Mouse (Mus musculus) megakaryocyte, adult 5-6 weeks (primary cell): ENCODE results near the gene Dbndd2. TPM values are rescaled to one million over a fixed set of nuclear protein-coding genes. Genes with fewer than 3 reads are reported as not detected.

Source experiments
- ATAC-seq: 2 replicates; pipeline ENCODE4 v1.8.0; 2016; ENCODE audit warnings: mild to moderate bottlenecking, inconsistent platforms; ENCODE audit not compliant: poor library complexity, severe bottlenecking
- total RNA-seq, 2 experiments: library from RNA; stranded (forward) in 1 of 2; stranded (reverse) in 1 of 2; fragments of 153-499, 151-499 nt in 1 of 2; fragments of 221-1000, 200-1000 nt in 1 of 2; gene quantifications; 2 replicates each; pipeline versions ENCODE4 v1.2.3 to v1.2.4; 2015 to 2017

Dbndd2 gene
- total RNA-seq, 2 experiments from 2014 or later, result 1.4 to 7.9 TPM

DNA sequence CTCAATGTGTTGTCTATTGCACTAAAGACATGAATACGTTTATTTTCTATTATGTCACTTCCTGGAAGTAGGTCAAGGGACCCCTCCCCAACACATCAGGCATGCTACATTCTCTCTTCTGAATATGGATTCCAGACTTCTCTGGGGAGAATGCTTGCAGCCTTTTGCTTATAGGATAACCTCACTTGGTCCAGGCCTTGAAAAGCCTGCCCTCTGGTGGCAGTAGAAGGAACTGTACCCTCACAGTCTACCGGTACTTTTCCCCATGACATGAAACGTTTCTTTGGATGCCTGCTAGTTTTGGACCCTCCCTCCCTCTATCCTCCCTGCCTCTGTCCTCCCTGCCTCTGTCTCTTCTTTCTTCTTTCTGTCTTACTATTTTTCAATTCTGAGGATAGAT is 45.3 kb downstream of the Dbndd2 start:
- peak; percentile 77 for ATAC-seq

DNA sequence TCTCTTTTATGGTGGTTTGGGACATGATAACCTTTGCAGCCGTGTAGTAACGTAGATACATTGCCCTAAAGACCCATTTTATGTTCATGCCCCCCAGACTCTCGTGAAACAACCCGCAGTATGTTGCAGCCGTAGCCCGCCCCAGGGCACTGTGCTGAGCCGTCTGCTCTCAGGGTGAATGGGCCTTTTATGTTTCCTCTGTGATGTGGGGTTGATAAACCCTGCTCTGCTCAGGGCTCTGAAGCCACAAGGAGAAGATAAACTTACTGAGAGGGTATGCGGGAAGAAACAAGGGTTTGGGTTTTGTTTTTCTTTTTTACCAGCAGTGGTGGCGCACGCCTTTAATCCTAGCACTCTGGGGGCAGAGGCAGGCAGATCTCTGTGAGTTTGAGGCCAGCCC is 48.4 kb downstream of the Dbndd2 start:
- no peak for ATAC-seq

GRCm38 (mm10) chr2:164537003-164537402 is 51.1 kb downstream of the Dbndd2 start:
- no peak for ATAC-seq

DNA sequence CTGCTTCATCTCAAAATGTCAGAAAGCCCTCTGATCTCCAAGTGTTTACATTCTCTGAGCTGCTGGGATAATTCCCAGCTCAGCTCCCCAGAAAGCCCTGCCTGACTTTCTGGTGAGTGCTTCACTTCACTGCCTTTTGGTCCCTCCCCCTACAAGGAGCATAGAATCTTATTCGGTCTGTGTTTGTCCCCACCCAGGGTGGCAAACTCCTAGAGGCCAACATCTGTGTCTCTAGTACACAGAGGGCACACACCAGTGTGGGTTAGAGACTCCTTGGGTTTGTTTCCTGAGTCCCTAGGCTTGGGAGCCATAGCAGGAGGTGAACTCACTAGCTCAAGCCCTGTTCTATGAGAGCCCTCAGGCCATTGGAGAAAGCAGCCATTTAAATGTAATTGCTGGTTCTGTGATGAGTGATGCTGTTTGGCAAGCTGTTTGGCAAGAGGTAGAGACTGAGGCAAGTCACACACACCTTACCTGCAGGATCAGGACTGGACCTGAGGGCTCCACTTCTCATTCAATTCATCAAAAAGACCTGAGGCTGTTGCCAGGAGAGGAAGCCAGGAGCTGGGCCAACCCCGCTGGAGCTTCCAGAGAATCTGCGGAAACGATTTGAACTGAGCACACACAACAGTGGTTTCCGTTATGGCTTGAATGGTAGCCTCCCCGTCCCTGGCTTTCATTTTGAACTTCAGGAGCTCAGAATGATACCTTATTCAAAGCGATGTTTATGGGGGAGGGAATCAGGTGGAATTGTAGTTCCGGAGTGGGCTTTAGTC is 54.9 kb downstream of the Dbndd2 start:
- no peak for ATAC-seq

DNA sequence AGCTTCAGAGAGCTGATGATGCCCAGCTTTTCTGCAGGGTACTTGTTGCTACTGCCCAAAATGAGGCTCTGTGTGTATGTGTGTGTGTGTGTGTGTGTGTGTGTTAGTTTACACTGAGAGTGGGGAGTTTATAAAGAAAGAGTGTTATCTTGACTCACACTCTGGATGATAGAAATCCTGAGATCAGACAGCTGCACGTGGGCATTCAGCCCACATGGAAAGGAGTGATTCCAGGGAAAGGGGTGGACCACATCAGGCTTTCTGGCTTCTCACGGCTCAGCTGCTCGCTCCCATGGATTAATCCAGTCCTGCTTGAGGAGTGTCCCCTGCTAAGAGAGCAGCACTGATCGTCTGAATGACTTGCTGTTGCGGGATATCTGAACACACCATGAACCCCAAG is 56.2 kb downstream of the Dbndd2 start:
- ATAC-seq, result no peak

GRCm38 (mm10) chr2:164542598-164542997 is 56.7 kb downstream of the Dbndd2 start:
- no peak for ATAC-seq

Other genes starting within 250 kb of the Dbndd2 start
- not detected in 2 replicates for gene Svs2, start 247.6 kb upstream of the Dbndd2 start, total RNA-seq (2015)
- gene Svs2, start 247.6 kb upstream of the Dbndd2 start, total RNA-seq (2017), result not detected in 2 replicates
- not detected in 2 replicates for gene Svs3b, start 229.5 kb upstream of the Dbndd2 start, total RNA-seq (2015)
- not detected in 2 replicates for gene Svs3b, start 229.5 kb upstream of the Dbndd2 start, total RNA-seq (2017)
- not detected in 2 replicates for gene Svs4, start 207.6 kb upstream of the Dbndd2 start, total RNA-seq (2015)
- not detected in 2 replicates for gene Svs4, start 207.6 kb upstream of the Dbndd2 start, total RNA-seq (2017)
- not detected in 2 replicates for gene Svs3a, start 196.8 kb upstream of the Dbndd2 start, total RNA-seq (2015)
- not detected in 2 replicates for gene Svs3a, start 196.8 kb upstream of the Dbndd2 start, total RNA-seq (2017)
- not detected in 2 replicates for gene Svs6, start 169.4 kb upstream of the Dbndd2 start, total RNA-seq (2015)
- not detected in 2 replicates for gene Svs6, start 169.4 kb upstream of the Dbndd2 start, total RNA-seq (2017)
- not detected in 2 replicates for gene Svs5, start 153.4 kb upstream of the Dbndd2 start, total RNA-seq (2015)
- not detected in 2 replicates for gene Svs5, start 153.4 kb upstream of the Dbndd2 start, total RNA-seq (2017)
- 454 and 463 TPM in 2 replicates for gene Slpi, start 97.0 kb upstream of the Dbndd2 start, total RNA-seq (2015)
- gene Slpi, start 97.0 kb upstream of the Dbndd2 start, total RNA-seq (2017), result 81.4 and 109 TPM in 2 replicates
- not detected in 2 replicates for gene Rbpjl, start 83.0 kb upstream of the Dbndd2 start, total RNA-seq (2015)
- gene Rbpjl, start 83.0 kb upstream of the Dbndd2 start, total RNA-seq (2017), result not detected in 2 replicates
- not detected in 2 replicates for gene Matn4, start 80.9 kb upstream of the Dbndd2 start, total RNA-seq (2015)
- gene Matn4, start 80.9 kb upstream of the Dbndd2 start, total RNA-seq (2017), result not detected in 2 replicates
- gene Sdc4, start 42.2 kb upstream of the Dbndd2 start, total RNA-seq (2015), result 0.76 and 0.82 TPM in 2 replicates
- gene Sdc4, start 42.2 kb upstream of the Dbndd2 start, total RNA-seq (2017), result 0.49 and 0.88 TPM in 2 replicates
- gene Sys1, start 29.1 kb upstream of the Dbndd2 start, total RNA-seq (2015), result 50.9 and 52.3 TPM in 2 replicates
- gene Sys1, start 29.1 kb upstream of the Dbndd2 start, total RNA-seq (2017), result 14.9 and 20.2 TPM in 2 replicates
- not detected in 2 replicates for gene Gm20458, start 25.1 kb upstream of the Dbndd2 start, total RNA-seq (2015)
- not detected in 2 replicates for gene Gm20458, start 25.1 kb upstream of the Dbndd2 start, total RNA-seq (2017)
- gene Trp53tg5, start 12.4 kb upstream of the Dbndd2 start, total RNA-seq (2015), result not detected in 2 replicates
- gene Trp53tg5, start 12.4 kb upstream of the Dbndd2 start, total RNA-seq (2017), result not detected in 2 replicates
- 69.0 and 70.8 TPM in 2 replicates for gene Pigt, start 11.4 kb downstream of the Dbndd2 start, total RNA-seq (2015)
- gene Pigt, start 11.4 kb downstream of the Dbndd2 start, total RNA-seq (2017), result 30.8 and 43.0 TPM in 2 replicates
- not detected in 2 replicates for gene Wfdc2, start 76.3 kb downstream of the Dbndd2 start, total RNA-seq (2015)
- gene Wfdc2, start 76.3 kb downstream of the Dbndd2 start, total RNA-seq (2017), result not detected in 2 replicates
- not detected in 2 replicates for gene Spint3, start 87.4 kb downstream of the Dbndd2 start, total RNA-seq (2015)
- not detected in 2 replicates for gene Spint3, start 87.4 kb downstream of the Dbndd2 start, total RNA-seq (2017)
- gene Wfdc6a, start 99.3 kb downstream of the Dbndd2 start, total RNA-seq (2015), result not detected in 2 replicates
- not detected in 2 replicates for gene Wfdc6a, start 99.3 kb downstream of the Dbndd2 start, total RNA-seq (2017)
- not detected in 2 replicates for gene Eppin, start 107.5 kb downstream of the Dbndd2 start, total RNA-seq (2015)
- gene Eppin, start 107.5 kb downstream of the Dbndd2 start, total RNA-seq (2017), result not detected in 2 replicates
- not detected in 2 replicates for gene Wfdc6b, start 127.4 kb downstream of the Dbndd2 start, total RNA-seq (2015)
- gene Wfdc6b, start 127.4 kb downstream of the Dbndd2 start, total RNA-seq (2017), result not detected in 2 replicates
- gene Wfdc8, start 127.5 kb downstream of the Dbndd2 start, total RNA-seq (2015), result not detected in 2 replicates
- gene Wfdc8, start 127.5 kb downstream of the Dbndd2 start, total RNA-seq (2017), result not detected in 2 replicates
- gene Wfdc16, start 152.7 kb downstream of the Dbndd2 start, total RNA-seq (2015), result not detected in 2 replicates
- gene Wfdc16, start 152.7 kb downstream of the Dbndd2 start, total RNA-seq (2017), result not detected in 2 replicates
- not detected in 2 replicates for gene Wfdc10, start 169.9 kb downstream of the Dbndd2 start, total RNA-seq (2015)
- not detected in 2 replicates for gene Wfdc10, start 169.9 kb downstream of the Dbndd2 start, total RNA-seq (2017)
- gene Wfdc9, start 170.5 kb downstream of the Dbndd2 start, total RNA-seq (2015), result not detected in 2 replicates
- gene Wfdc9, start 170.5 kb downstream of the Dbndd2 start, total RNA-seq (2017), result not detected in 2 replicates
- gene Wfdc11, start 188.0 kb downstream of the Dbndd2 start, total RNA-seq (2015), result not detected in 2 replicates
- not detected in 2 replicates for gene Wfdc11, start 188.0 kb downstream of the Dbndd2 start, total RNA-seq (2017)
- not detected in 2 replicates for gene Wfdc13, start 199.0 kb downstream of the Dbndd2 start, total RNA-seq (2015)
- gene Wfdc13, start 199.0 kb downstream of the Dbndd2 start, total RNA-seq (2017), result not detected in 2 replicates
- gene Spint4, start 212.4 kb downstream of the Dbndd2 start, total RNA-seq (2015), result not detected in 2 replicates
- gene Spint4, start 212.4 kb downstream of the Dbndd2 start, total RNA-seq (2017), result not detected in 2 replicates
- not detected in 2 replicates for gene Spint5, start 229.2 kb downstream of the Dbndd2 start, total RNA-seq (2015)
- gene Spint5, start 229.2 kb downstream of the Dbndd2 start, total RNA-seq (2017), result not detected in 2 replicates